Mouse (Mus musculus): ENCODE data around the gene Per3. TPM values are rescaled to one million over a fixed set of nuclear protein-coding genes. Genes with fewer than 3 reads are reported as not detected.

Per3 gene
- 10 to 100 TPM; 30.1 to 39.4 TPM for total RNA-seq (2021)

- DNase-seq, result peak; percentile 97
Measured at GRCm38 (mm10) chr4:151044037-151044943, at the start of gene Per3. Gene Per3, minus strand, starts transcription at chr4:151044665.

GRCm38 (mm10) chr4:151089270-151089669 lies 44.8 kb upstream of the Per3 start, which contains the start of gene Gm13090:
Gene Gm13090, plus strand, starts transcription at chr4:151089570.
- DNase-seq, result no peak

- no peak for DNase-seq
Measured at GRCm38 (mm10) chr4:151088819-151089218, 44.4 kb upstream of the Per3 start.

- DNase-seq, result no peak
Measured at GRCm38 (mm10) chr4:151087358-151087757, 42.9 kb upstream of the Per3 start.

- no peak for DNase-seq
Measured at GRCm38 (mm10) chr4:151083027-151083426, 38.6 kb upstream of the Per3 start.

GRCm38 (mm10) chr4:151081977-151082376 lies 37.5 kb upstream of the Per3 start:
- no peak for DNase-seq

GRCm38 (mm10) chr4:151081355-151081754 lies 36.9 kb upstream of the Per3 start:
- DNase-seq, result no peak

GRCm38 (mm10) chr4:151074817-151075216 lies 30.4 kb upstream of the Per3 start:
- DNase-seq, result no peak

GRCm38 (mm10) chr4:151073108-151073744 lies 28.8 kb upstream of the Per3 start:
- peak; percentile 60 to 74 for DNase-seq

GRCm38 (mm10) chr4:151070962-151071361 lies 26.5 kb upstream of the Per3 start:
- no peak for DNase-seq

GRCm38 (mm10) chr4:151068751-151069150 lies 24.3 kb upstream of the Per3 start:
- DNase-seq, result no peak

GRCm38 (mm10) chr4:151059566-151059965 lies 15.1 kb upstream of the Per3 start:
- DNase-seq, result no peak

- no peak for DNase-seq
Measured at GRCm38 (mm10) chr4:151058634-151059033, 14.2 kb upstream of the Per3 start.

GRCm38 (mm10) chr4:151057347-151058321 lies 13.2 kb upstream of the Per3 start, which contains the start of gene Vamp3:
Gene Vamp3, minus strand, starts transcription at chr4:151057963.
- DNase-seq, result peak; percentile 98 to 99

GRCm38 (mm10) chr4:151051162-151051561 lies 6.7 kb upstream of the Per3 start:
- DNase-seq, result no peak

- DNase-seq, result no peak
Measured at GRCm38 (mm10) chr4:151046524-151046923, 2.1 kb upstream of the Per3 start.

- peak; percentile 50 to 54 for DNase-seq
Measured at GRCm38 (mm10) chr4:151044944-151045570, 592 bp upstream of the Per3 start.

GRCm38 (mm10) chr4:151043281-151043680 lies 1.2 kb downstream of the Per3 start:
- peak in 1 of 2 experiments; percentile 23 for DNase-seq

GRCm38 (mm10) chr4:151041506-151041905 lies 3.0 kb downstream of the Per3 start:
- DNase-seq, result no peak

GRCm38 (mm10) chr4:151037800-151038199 lies 6.7 kb downstream of the Per3 start:
- DNase-seq, result no peak

- DNase-seq, result no peak
Measured at GRCm38 (mm10) chr4:151036521-151036920, 7.9 kb downstream of the Per3 start.

- no peak for DNase-seq
Measured at GRCm38 (mm10) chr4:151027001-151027400, 17.5 kb downstream of the Per3 start.
